Mouse (Mus musculus): ENCODE data around the gene H2-DMb2.

DNA sequence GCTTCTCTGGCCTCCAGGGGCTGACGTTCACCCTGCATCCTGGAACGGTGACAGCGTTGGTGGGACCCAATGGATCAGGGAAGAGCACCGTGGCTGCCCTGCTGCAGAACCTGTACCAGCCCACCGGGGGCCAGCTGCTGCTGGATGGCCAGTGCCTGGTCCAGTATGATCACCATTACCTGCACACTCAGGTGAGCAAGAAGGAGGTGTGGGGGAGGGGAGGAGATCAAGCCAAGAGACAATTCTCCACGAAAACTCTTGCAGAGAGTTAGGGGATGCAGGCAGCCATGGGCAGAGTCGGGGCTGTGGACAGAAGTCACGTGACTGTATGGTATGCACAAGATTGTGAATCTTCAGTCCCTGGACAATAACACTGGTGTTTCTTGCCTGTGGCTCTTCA lies 50.4 kb downstream of the H2-DMb2 start:
- TF ChIP-seq EP300 (IDR thresholded peaks at IDR 0.05; ENCODE audit: low read depth) = no peak
- TF ChIP-seq CTCF (IDR thresholded peaks at IDR 0.05; ENCODE audit: low read depth) = no peak
